In genomic region chr14:49127162-49127779, GRCm38 (mm10) we compare ENCODE assay signal across 10 mouse cellular contexts. TPM values are rescaled to one million over a fixed set of nuclear protein-coding genes. Genes with fewer than 3 reads are reported as not detected.
DNase-seq lines count a peak whose midpoint lies in the region; ATAC-seq lines count a peak whose summit lies in the region.
"Had no signal": no experiment of that assay in that cellular context is flagged by ENCODE, and none has a peak within 500 bp of the region (broad histone marks: within the 10 kb centered on the region; RNA-seq: fewer than 3 reads in every experiment).

No protein-coding gene starts in this region.

- H3K4me1 ChIP-seq in forebrain, embryonic 13.5 days = peaks cover 13% of the 10 kb centered on the region
- H3K4me1 ChIP-seq in intestine, embryonic 16.5 days (ENCODE audit: control insufficient read depth, insufficient read depth, low read length) = no peaks in the 10 kb centered on the region

- DNase-seq in right cerebral cortex, postnatal 4 days = peak; percentile 13
- DNase-seq in right cerebral cortex, postnatal 36 days (ENCODE audit: low spot score in 2 of 2) = no peak
- peak; percentile 5 to 8 for DNase-seq in layer of hippocampus, postnatal 25 days (ENCODE audit: extremely low spot score in 1 of 2, low spot score in 1 of 2)
- no peak for DNase-seq in urinary bladder, postnatal 36 days (ENCODE audit: low spot score in 2 of 2)
- DNase-seq in adrenal gland, adult 2 months = no peak
- DNase-seq: gastrocnemius, postnatal 14 days; thymus, adult 18-20 months had no signal

- peak overlapping the region; percentile 51 for H3K4me2 ChIP-seq in forebrain, embryonic 13.5 days
- H3K4me2 ChIP-seq in intestine, embryonic 16.5 days (ENCODE audit: low read depth, low read length) = no peak overlapping the region

- peak; percentile 66 for ATAC-seq in forebrain, embryonic 13.5 days
- no peak for ATAC-seq in intestine, embryonic 16.5 days

- H3K27me3 ChIP-seq in forebrain, embryonic 13.5 days = no peaks in the 10 kb centered on the region
- no peaks in the 10 kb centered on the region for H3K27me3 ChIP-seq in intestine, embryonic 16.5 days (replicated peaks; ENCODE audit: control insufficient read depth, insufficient read depth, low read length)

- no peak overlapping the region for H3K27ac ChIP-seq in forebrain, embryonic 13.5 days
- H3K27ac ChIP-seq in intestine, embryonic 16.5 days (ENCODE audit: low read length) = no peak overlapping the region
- H3K27ac ChIP-seq: kidney, postnatal 0 days had no signal

- 25% methylated on average over 23 of the region's 23 CpGs for WGBS in forebrain, embryonic 13.5 days
- WGBS in intestine, embryonic 16.5 days = 76% methylated on average over 23 of the region's 23 CpGs

- H3K9me3 ChIP-seq in forebrain, embryonic 13.5 days (replicated peaks) = no peaks in the 10 kb centered on the region
- no peaks in the 10 kb centered on the region for H3K9me3 ChIP-seq in intestine, embryonic 16.5 days (ENCODE audit: control insufficient read depth, low read length)

- H3K9ac ChIP-seq in forebrain, embryonic 13.5 days = peak overlapping the region; percentile 40; the same call in 1 of the 2 replicates
- no peak overlapping the region for H3K9ac ChIP-seq in intestine, embryonic 16.5 days (ENCODE audit: low read depth, low read length)

- H3K36me3 ChIP-seq in forebrain, embryonic 13.5 days (ENCODE audit: poor library complexity, severe bottlenecking) = no peaks in the 10 kb centered on the region
- H3K36me3 ChIP-seq in intestine, embryonic 16.5 days (ENCODE audit: control insufficient read depth, insufficient read depth, low read length) = no peaks in the 10 kb centered on the region

- peak overlapping the region; percentile 19 for H3K4me3 ChIP-seq in forebrain, embryonic 13.5 days
- no peak overlapping the region for H3K4me3 ChIP-seq in intestine, embryonic 16.5 days (ENCODE audit: low read length)

RNA-seq across cellular contexts. Expression of gene Naa30, which starts 44.8 kb away (rescaled TPM):
- polyA plus RNA-seq in forebrain, embryonic 13.5 days (2015; fragmentation: Nextera tagmentation; extraction: Ambion mirVana) = 11.3 and 11.5 TPM in 2 replicates
- total RNA-seq in layer of hippocampus, postnatal 25 days (2021) = 10 to 100 TPM; 31.5 to 38.1 TPM
- total RNA-seq in adrenal gland, adult 2 months (2021) = 10 to 100 TPM; 27.0 to 31.2 TPM
- polyA plus RNA-seq in adrenal gland, adult 2 months (2012; rRNA removed) = 4.3 and 4.4 TPM in 2 replicates
- polyA plus RNA-seq in intestine, embryonic 16.5 days (2015; fragmentation: Nextera tagmentation; extraction: Ambion mirVana) = 6.8 and 7.6 TPM in 2 replicates

Comparison
In these comparisons a context has a peak if more than half of its experiments do, and no peak if none do; other contexts are left out.
1. DNase-seq: peak in right cerebral cortex, postnatal 4 days (single experiment) and layer of hippocampus, postnatal 25 days (2 of 2); none in right cerebral cortex, postnatal 36 days (0 of 2), urinary bladder, postnatal 36 days (0 of 2) and adrenal gland, adult 2 months (single experiment).